Mouse (Mus musculus): ENCODE measurements around the gene Dll4.
A peak's percentile ranks its signal among the peaks of the same experiment; 100 is the strongest.

Gene Dll4

GRCm38 (mm10) chr2:119311544-119311943, 14.0 kb upstream of the Dll4 start:
- DNase-seq (ENCODE audit: low spot score in 2 of 2), result no peak

DNA sequence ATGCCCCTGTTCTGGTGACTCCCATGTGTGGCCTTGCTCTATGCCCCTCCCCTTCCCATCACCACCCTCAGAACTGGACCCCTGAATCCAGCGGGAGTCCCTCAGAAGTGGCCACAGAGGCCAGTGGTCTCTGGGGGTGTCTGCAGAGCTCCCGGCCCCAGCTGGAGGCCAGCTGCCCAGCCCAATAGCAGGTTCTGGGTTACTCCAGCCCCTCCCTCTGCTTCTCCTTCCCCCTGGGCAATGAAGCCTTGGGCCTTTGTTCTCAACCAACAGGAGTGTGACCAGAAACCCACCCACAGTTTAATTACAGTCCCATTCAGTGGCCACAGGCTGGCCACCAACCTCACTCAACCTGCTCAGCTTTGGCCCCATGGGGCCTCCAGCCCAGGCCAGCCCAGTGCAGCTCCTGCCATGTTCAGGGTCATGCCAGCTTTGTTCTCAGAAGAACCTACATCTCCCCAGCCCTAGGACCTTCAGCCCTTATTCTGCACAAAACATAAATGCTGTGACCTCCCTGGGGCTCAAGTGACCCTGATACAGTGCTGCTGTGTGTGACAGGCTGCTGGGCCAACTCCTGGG, 13.1 kb upstream of the Dll4 start:
- DNase-seq (ENCODE audit: low spot score in 2 of 2), result no peak

- no peak for DNase-seq (ENCODE audit: low spot score in 2 of 2)
These were observed 11.7 kb upstream of the Dll4 start for GRCm38 (mm10) chr2:119313780-119314479.

- no peak for DNase-seq (ENCODE audit: low spot score in 2 of 2)
These were observed 10.8 kb upstream of the Dll4 start for GRCm38 (mm10) chr2:119314742-119315310.

- DNase-seq (ENCODE audit: low spot score in 2 of 2), result no peak
These were observed 7.4 kb upstream of the Dll4 start for GRCm38 (mm10) chr2:119318043-119318710.

DNA sequence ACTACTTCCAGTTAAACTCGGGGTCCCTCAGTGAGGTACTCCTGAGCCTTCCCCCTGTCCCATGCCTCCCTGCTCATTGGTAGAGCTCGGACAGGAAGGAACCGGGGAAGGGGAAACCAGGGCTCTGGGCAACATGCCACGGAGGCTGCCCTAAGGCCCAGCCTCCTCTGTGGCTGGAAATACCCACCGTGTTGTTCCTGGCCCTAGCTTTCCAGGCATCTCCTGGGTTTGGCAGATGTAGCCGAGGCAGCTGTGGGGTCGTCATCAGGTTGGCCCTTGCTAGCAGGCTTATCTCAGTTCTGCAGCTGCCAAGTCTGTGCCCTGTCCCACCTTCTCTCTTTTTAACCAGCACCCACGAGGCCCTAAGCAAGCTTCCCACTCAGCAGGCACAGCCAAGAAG, 5.0 kb upstream of the Dll4 start:
- DNase-seq (ENCODE audit: low spot score in 2 of 2), result peak in 1 of 2 experiments; percentile 61

- DNase-seq (ENCODE audit: low spot score in 2 of 2), result no peak
These were observed 3.6 kb upstream of the Dll4 start for GRCm38 (mm10) chr2:119321771-119322586.

- DNase-seq (ENCODE audit: low spot score in 2 of 2), result peak; percentile 45 to 77
These were observed 2.8 kb upstream of the Dll4 start for GRCm38 (mm10) chr2:119322587-119323300.

GRCm38 (mm10) chr2:119323866-119324575, 1.6 kb upstream of the Dll4 start:
- peak in 1 of 2 experiments; percentile 74 for DNase-seq (ENCODE audit: low spot score in 2 of 2)

DNA sequence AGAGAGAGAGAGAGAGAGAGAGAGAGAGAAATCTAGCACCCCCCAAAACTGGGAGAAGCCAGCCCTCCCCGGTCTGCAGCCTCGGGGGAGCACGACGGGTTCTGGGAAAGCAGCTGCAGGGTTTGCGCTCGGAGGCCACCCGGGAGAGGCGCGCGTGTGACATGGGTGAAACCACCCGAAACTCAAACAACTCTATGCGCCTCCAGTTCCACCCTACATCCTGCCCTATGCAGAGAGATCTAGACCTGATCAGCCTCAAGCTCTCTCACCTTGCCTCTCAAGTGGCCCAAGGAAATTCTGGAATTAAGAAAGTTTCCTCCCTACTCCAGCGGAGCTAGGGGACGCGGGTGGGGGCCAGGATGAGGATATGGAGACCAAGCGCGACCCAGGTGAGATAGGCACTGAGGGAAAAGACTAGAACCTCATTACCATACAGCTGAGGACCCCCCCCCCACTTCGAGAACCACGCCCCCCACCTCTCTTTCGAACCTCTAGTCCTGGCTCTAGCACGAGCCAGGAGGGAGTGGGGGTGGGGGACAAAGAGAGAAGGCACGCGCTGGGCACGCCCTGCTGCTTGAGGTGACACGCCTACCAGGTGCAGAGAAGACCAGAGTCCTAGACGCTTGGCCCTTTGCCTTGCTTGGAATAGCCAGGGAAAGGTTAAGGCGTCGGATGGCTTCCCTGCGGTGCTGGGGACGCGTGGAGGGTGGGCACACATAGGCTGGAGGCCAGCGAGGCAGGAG, 837 bp upstream of the Dll4 start:
- DNase-seq (ENCODE audit: low spot score in 2 of 2), result peak in 1 of 2 experiments; percentile 67

GRCm38 (mm10) chr2:119326161-119327101, 847 bp downstream of the Dll4 start:
- DNase-seq (ENCODE audit: low spot score in 2 of 2), result peak in 1 of 2 experiments; percentile 69

GRCm38 (mm10) chr2:119327102-119327480, 1.5 kb downstream of the Dll4 start:
- DNase-seq (ENCODE audit: low spot score in 2 of 2), result peak in 1 of 2 experiments; percentile 67

- peak in 1 of 2 experiments; percentile 58 for DNase-seq (ENCODE audit: low spot score in 2 of 2)
These were observed 2.5 kb downstream of the Dll4 start for GRCm38 (mm10) chr2:119327942-119328526.

DNA sequence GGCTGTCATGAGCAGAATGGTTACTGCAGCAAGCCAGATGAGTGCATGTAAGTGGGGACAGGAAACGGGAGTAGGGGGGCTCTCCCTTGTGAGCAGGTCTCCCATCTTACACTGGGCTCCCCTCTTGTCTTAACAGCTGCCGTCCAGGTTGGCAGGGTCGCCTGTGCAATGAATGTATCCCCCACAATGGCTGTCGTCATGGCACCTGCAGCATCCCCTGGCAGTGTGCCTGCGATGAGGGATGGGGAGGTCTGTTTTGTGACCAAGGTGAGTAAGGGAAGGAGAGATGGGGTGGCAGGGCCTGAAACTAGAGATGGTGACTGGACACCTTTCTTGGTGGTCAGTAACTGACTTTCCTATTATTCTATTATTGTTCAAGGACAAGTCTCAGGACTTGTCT, 3.0 kb downstream of the Dll4 start:
- DNase-seq (ENCODE audit: low spot score in 2 of 2), result no peak

- no peak for DNase-seq (ENCODE audit: low spot score in 2 of 2)
These were observed 3.7 kb downstream of the Dll4 start for GRCm38 (mm10) chr2:119329123-119329817.

GRCm38 (mm10) chr2:119330795-119331194, 5.2 kb downstream of the Dll4 start:
- peak in 1 of 2 experiments; percentile 52 for DNase-seq (ENCODE audit: low spot score in 2 of 2)

- DNase-seq (ENCODE audit: low spot score in 2 of 2), result peak in 1 of 2 experiments; percentile 59
These were observed 6.6 kb downstream of the Dll4 start for GRCm38 (mm10) chr2:119332177-119332661.
